Mouse (Mus musculus) embryo, embryonic 11 days (tissue): Measurements from ENCODE around the gene Skap1.

Source experiments
- DNase-seq: peaks from one replicate; pipeline ENCODE4 v3.0.0-alpha.2; 2015

The Skap1 gene

DNA sequence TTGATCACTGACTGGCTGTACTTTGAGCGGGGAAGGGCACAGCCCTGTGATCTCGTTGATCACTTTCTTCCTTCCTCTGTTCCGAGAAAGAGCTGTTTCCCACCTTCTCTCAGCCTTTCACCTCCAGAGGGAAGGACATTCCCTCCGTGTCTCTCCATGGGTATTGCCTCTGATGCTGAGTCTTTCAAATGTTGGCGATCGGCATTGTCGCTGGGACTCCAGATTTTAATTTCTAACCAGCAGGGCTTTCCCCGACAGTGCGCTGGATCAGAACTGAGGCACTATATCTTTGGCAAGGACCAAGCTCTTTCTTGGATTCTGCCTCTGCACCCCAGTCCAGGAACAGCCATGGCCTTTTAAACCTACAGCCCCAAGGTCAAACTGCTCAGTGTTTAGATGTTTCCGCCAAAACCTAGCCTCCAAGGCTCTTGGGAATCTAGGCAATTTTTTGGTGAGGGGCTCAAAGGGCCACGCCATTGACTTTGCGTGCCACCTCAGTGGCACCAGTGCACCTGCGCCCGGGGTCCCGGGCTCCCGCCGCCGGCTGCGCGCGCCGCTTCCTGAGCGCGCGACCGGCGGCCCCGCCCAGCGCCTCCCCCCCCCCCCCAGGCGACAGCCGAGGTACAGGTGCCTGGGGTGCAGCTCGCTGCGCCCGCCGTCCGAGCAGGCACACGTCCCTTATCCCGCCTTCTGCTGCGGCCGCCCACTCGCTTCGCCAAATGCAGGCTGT, at the start of gene Skap1:
TSS of gene Skap1 (plus strand) at position 608 of the 730 bp plus-strand sequence.
- DNase-seq: peak; percentile 30

DNA sequence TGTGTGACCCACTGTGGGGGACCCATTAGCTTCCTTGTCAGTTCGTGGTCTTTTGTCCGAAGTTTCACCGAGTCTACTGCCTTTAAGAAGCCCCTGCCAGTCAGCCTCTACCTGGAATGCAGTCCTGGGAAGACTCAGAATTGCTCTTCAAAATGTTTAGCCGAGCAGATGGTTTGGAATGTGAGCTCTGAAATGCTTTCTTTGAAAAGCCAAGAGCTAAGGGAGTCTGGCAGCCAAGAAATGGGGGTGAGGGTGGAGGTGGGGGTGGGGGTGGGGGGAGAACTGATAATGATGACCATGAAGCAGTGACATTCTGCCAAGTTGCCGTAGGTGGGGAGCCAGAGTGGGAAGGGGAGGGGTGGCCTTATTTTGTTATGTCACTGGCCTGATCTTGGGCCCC, 43.3 kb upstream of the Skap1 start:
- no peak for DNase-seq

DNA sequence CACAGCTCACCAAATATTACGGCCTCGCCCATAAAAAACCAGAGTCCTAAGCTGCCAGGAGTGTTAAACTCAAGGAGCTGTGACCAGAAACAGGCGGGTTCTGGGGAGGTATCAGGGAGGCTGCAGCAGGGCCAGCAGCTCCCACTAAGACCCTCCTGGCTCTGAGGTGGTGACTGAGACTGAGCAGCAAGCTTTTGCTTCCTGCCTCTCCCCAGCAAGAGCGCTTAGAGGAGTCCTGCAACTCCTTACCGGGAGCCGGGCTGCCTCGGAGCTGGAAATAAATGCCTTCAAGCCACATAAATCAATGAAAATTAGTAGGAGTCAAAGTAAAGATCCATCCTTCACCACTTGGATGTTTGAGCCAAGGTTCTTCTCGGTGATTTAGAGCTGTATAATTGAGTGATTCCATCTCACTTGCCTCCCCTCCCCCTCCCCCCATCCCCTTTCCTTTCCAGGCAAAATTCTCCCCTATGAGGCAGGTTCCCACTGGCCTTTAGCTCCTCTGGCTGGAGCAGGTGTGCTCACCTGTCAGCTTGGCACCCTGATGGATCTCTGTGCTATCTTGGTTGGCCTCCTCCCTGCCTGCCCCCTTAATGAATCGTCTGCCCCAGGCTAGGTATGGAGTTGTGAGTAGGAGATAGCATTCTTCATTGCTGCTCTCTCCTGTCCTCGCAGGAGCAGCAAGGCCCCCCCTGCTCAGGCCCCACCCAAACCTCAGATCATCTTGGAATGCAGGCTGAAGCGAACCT, 42.7 kb upstream of the Skap1 start:
- DNase-seq: peak; percentile 59

DNA sequence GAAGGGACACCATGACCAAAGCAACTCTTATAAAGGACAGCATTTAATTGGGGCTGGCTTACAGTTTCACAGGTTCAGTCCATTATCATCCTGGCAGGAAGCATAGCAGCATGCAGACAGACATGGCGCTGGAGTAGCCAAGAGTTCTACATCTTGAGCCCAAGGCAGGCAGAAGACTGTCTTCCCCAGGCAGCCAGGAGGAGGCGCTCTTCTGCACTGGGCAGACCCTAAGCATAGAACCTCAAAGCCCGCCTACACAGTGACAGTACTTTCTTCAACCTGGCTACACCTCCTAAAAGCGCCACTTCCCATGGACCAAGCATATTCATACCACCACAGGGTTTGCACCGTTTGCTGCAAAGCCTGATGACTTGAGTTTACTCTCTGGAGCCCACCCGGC, 39.2 kb upstream of the Skap1 start:
- no peak for DNase-seq

DNA sequence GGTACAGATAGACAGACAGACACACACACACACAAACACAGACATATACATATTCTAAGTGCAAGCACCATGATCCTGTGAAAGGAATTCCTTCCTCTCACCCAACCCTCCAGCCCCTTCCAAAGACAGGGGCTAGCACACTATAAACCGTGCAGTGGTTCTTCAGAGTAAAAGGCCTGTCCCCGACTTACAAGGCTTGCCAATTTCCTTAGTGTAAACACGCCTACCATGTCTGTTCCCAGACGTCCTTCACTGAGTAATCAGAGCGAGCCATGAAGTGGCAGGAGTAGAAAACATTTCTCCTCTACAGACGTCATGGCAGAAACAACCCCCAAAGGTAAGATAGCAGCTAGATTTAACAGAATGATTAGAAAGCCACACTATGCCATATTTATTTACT, 38.2 kb upstream of the Skap1 start:
- no peak for DNase-seq

DNA sequence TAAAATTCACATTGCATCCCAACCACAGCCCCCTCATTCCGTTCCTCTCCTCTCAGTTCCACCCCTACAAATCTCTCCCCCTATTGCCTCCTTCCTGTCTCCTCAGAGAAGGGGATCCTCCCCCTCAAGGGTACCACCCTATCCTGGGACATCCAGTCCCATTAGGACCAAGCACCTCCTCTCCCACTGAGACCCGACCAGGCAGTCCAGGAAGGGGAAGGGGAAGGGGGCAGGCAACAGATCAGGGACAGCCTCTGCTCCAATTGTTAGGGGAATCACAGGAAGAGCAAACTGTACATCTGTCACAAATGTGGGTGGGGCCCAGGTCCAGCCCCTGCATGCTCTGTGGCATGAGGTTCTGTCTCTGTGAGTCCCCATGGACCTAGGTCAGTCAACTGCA, 37.6 kb upstream of the Skap1 start:
- no peak for DNase-seq

DNA sequence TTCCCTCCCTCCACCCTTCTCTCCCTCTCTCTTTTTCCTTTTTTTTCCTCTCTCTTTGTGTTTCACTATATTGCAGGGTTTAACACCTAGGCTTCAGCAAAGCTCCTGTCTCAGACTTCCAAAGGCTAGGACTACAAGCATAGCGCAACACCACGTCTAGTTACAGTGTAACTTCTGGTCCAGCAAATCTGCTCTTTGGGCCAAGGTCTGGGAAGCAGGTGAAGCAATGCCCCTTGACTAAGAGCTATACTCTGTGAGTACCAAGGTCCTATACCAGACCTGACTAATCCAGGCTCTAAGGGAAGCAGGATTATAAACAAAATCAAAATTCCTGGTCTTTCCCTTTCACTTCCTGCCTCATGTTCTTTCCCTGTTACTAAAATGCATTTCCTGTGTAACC, 35.3 kb upstream of the Skap1 start:
- no peak for DNase-seq

DNA sequence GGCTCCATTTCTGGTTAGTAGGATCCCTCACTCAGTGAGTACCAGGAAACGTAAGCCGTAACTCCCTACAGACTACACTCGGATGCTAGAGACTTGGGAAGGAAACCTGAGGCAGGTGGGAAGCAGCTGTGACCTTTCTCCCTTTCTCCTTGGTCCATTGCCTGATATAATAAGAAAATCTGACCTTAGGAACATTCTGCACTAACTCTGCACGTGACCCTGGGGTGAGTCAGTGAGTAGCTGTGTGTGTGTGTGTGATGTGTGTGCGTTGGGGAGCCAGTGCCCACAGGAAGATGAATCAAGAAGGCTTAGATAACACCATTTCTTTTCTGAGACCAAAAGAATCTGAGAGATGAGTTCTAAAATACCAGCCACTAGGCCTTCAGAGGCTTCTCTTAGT, 34.5 kb upstream of the Skap1 start:
- peak; percentile 19 for DNase-seq

DNA sequence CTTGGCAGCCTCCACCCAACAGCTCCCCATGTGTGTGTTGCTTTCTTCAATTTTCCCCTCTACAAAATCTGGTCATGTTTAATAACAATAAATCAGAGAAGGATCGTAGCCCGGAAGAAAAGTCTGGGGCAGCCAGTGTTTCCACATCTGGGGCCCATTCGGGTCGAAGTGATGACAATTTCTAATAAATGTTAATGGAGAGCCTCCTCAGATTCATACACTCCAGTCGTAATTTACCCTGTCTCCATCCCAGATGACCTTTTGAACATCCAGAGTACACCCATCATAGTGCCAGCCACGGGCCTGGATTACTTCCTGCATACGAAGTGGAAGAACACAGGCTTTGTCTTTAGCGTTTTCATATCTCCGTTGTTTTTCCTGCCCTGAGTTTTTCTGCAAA, 32.5 kb upstream of the Skap1 start:
- DNase-seq: peak; percentile 52

DNA sequence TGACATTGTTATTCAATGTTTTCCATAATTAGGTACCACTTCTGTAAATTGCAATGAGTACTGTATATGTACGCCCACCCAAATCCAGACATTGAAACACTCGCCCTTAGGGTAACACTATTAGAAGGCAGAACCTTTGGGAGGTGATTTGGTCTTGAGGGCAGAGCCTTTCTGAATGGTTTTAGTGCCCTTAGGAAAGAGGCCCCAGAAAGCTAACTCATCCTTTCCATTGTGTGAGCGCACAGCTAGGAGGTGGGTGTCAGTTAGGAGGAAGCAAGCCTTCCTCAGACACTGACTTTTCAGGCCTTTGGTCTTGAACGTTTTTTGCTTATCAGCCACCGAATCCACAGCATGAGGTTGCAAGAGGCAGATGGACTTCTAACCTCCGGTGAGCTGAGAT, 29.5 kb upstream of the Skap1 start:
- DNase-seq: no peak

DNA sequence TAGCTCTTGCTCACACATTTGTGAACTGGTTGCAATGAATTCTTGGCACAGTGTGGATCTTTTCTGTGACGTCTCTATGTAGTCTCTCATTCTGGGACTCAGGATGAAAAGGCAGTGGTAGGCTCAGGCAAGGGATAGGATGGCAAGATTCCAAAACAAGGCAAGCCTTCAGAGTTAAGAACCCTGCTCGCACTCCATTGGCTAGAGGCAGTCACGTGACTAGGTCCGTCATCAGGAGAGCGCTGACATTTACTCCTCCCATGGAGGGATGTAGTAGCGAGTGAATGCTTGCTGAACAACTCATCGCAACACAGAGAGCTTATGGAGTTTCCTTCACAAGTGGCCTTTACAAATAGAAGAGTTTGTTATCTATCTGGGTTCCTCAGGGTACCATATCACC, 27.9 kb upstream of the Skap1 start:
- peak; percentile 58 for DNase-seq

DNA sequence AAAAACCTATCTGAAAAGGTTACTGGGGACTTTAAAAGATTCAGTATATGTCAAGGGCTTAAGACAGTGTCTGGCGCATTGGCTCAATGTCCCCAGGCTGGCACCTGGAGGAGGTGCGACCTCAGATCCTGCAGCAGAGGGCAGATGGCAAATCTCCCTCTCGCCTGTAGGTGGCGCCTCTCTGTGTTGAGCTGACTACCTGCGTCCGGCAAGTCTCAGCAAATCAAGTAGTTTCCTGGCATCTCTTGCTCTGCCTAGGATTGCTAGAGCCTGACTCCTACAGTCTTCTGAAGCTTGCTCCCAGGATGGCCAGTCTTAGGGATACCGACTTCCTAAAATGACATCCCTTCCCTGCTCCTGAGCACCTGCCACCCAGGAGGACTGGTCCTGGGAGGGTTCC, 25.6 kb upstream of the Skap1 start:
- peak; percentile 78 for DNase-seq

DNA sequence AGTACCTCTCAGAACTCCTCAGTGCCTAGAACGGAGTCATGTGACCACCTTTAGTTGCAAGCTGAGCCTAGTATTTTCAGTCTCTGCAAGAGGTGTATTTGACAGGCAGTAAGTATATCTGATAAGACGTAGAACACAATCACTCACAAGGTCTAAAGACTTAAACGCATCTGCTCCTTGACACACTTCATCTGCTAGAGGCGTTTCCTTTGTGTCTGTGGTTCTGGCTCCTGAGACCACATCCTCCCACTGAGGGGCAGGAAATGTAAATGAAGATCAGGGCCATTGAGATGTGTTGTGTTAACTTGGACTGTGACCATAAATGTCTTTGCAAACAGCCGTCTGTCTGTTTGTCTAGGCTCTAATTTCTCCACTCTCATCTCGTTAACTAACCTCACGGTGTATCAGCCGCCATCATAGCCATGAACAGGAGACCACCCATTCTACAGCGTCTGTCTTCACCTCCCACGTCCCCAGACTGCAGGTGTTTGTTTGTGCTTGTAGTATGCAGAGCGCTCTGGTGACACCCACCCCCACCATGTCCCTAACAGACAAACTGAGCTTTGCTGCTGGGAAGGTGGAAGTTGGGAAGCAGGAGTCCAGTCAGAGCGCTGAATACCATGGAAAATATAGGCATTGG, 22.7 kb upstream of the Skap1 start:
- no peak for DNase-seq

DNA sequence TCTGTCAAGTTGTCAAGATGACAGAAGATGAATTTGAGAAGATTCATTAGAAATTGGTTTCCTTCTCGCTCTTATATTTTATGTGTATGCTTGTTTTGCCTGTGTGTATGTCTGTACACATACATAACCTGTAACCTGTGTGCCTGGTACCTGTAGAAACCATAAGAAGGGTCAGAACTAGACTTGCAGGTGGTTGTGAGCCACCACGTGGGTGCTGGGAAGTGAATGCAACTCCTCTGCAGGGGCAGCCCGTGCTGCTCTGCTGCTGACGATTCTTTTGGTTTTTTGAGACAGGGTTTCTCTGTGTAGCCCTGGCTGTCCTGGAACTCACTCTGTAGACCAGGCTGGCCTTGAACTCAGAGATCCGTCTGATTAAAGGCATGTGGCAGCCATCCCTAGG, 21.9 kb upstream of the Skap1 start:
- no peak for DNase-seq

DNA sequence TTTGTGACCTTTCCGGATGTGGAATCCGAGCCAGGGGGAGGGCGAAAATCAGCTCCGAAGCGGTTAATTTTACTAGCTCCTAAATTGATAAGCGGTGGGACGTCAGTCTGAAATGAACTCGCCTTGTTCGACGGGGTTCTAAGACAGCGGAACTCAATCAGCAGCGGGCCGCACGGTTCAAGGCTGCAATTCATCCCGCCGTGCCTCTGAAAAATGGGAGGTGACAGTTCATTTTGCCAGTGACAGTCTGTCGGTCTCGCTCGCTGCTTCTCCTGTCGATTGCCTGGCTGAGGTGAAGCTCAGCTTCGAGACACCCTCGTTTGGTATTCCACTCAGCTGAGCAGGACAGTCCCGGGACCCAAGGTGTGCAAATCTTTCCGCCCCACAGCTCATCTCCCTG, 16.5 kb upstream of the Skap1 start:
- no peak for DNase-seq

DNA sequence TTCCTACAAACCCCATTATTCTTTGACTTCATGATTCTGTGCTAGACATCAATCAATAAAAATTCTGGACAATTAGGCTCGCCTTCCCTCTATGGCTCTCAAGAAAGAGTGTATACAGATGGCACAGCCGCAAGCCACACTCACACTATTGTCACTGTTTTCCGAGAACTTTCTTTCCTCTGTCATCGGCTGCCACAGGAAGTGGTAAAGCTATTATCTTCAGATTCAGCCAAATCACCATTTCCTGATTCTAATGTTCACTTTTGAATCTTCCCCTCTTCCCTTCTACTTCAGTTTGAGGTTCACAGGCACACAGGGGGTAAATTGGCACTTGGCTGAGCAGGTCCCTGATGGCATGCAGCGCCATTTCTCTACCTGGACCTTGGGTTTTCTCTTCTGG, 9.3 kb upstream of the Skap1 start:
- DNase-seq: no peak

DNA sequence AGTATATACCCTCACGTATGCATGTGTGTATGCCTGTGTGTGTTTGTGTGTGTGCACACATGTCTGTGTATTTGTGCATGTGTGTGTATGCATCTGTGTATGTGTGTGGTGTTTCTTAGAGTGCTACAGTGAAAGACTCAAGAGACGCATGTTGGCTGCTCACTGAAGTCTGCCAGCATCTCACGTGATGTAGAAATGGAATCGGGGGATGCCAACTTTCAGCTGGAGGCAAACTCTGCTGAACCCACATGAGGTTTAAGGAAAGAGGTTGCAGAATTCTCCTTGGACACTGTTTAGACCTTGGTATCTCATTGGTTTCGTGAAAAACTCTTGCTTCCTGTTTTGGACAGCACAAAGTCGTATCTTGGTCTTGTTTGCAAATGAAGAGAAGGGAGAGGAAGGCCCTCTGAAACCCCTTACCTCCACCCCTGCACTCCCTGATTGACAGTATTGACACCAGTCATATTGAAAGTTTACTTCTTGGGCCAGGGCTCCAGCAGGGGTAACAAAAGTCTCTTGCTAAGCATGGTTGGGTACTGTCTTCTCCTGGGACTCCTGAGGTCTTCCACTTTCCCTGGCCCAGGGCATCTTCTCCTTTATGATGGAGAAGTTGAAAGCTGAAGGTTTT, 8.6 kb upstream of the Skap1 start:
- no peak for DNase-seq

DNA sequence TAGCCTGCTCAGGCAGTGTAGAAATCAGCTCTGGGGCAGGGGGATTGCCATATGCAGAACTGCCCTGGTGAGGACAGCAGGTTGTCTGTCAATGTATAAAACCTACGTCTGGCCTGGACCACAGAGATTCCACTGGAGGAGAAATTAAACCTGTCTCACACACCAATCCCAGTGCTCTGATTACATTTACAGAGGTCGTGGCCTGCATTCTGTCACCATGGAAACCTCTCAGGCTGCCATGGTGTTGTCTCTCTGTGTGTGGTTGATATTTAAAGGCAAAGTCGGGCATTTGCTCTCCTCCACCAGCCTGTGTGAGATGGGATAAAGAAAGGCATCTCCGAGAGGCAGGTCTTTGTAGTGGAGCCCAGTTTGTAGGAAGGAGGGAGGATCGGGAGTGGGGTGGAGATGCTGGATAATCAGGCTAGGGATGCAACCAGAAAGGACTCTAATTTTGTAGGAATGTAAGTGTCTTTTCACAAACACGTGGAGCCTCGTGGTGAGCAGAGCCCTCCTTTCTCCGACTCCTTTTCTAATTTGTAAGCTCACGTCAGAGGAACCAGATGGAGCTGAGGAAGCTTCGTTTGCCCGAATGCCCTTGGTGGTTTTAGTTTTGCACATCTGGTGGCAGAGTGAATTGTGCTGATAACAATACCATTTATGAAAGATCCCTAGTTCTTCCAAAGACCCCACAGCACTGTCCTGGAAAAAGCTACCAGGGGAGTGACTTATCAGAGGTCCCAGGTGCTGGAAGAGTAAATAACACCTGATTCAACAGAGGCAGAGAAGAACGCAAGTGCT, 7.7 kb upstream of the Skap1 start:
- DNase-seq: peak; percentile 59

DNA sequence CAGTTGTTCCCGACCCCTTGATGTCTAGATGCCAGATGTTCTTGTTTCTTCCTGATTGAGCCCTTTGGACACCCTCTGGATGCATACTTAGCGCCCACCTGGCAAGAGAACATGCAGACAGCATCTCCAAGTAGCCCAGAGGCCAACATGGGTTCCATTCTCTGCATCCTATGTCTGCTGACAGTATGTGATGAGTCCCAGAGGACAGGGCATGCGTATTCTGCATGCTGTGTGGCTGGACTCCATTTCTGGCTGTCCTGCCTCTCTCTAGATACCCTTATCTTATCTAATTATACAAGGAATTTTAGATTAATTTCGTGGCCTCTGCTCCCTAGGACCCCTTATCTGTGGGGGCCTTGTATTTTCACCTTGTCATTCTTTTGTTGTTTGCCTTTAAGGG, 2.6 kb upstream of the Skap1 start:
- DNase-seq: peak; percentile 26

DNA sequence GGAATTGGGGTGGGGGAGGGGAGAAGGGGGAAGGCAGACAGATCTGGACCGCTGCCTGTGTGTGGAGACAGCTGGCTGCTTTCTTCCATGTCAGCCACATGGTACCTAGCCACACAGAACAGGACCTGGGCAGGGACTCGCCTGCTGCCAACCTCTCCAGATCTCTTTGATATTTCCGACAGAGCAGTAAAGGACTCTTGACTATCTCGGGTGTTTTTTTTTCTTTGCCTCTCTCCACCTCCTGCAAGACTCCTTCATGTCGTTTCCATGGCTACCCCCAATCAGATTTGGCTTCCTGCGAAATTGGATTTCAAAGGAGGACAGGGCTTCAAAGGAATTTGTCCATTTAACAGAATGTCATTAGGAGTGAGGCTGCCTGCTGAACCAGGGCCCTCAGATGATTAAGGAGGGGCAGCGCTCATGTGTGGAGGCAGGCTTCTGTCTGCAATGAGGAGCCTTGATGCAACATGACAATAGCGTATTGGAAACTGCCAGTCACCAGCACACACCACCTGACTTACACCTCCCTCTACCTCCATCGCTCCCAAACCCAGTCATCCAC, 2.1 kb upstream of the Skap1 start:
- DNase-seq: peak; percentile 54

DNA sequence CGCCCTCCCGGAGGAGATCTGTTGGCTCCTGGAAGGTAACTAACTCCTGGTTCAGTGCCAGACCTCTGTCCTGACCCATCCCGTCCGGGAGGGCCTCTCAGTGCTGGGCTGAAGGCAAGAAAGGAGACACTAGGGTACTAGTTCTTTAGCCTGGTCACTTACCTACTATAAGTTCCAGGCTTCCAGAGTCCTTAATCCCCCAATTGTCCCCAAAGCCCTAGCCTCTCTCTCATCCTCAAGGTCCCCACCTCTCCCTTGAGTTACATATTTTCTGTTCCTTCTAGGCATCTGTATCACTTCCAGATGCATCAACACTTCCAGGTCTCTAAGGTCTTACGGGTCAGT, 295 bp downstream of the Skap1 start:
- no peak for DNase-seq

DNA sequence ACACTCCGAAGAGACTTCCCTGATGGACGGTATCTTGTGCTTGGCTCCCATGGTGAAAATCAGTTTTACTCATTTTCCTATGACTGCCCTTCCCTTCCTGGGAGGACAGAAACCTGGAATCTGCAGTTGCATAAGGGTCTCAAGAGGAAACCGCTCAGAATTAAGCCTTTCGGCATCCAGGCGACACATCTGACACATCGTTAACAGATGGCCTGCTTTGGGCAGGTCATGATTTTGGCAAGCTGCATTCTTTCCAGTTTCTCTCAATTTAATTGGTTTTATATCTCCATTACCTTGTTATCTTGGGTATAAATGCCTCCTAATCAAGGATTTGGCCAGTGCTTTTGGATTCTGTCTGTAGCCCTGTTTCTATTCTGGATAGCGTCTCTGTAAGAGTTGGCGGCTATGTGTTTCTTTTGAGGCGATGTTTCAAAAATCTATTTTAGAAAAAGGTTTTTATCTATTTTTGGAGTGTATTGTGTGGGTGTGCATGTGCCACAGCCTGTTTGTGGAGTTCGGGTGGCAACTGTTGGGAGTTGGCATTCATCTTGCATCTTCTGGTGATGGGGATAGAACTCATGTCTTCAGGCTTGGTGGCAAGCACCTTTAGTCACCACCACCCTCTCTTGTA, 1.1 kb downstream of the Skap1 start:
- no peak for DNase-seq
